Mouse (Mus musculus) embryonic facial prominence, embryonic 14.5 days (tissue): ENCODE data around the gene Mpv17. TPM values are rescaled to one million over a fixed set of nuclear protein-coding genes. Genes with fewer than 3 reads are reported as not detected.

Experiments used
- ATAC-seq: fragments of 200-750 bp; cut with Nextera tagmentation; 2 replicates; pipeline ENCODE4 v1.8.0; 2017; ENCODE audit warnings: low read depth, moderate number of reproducible peaks, moderate TSS enrichment
- DNase-seq: peaks from one replicate; pipeline ENCODE4 v3.0.0-alpha.2; 2015; ENCODE audit warnings: low spot score
- H3K27ac ChIP-seq: fragments of 300-500 bp; sonication (generic); replicated peaks from 2 replicates; pipeline ENCODE4 v1.5.1; 2014; ENCODE audit warnings: low read depth, mild to moderate bottlenecking, low read length, moderate library complexity
- H3K27me3 ChIP-seq: fragments of 300-500 bp; sonication (generic); replicated peaks from 2 replicates; pipeline ENCODE4 v1.6.1; 2014; ENCODE audit warnings: low read length; ENCODE audit not compliant: control insufficient read depth, insufficient read depth
- H3K36me3 ChIP-seq: fragments of 300-500 bp; sonication (generic); 2 replicates; pipeline ENCODE4 v1.6.1; 2014; ENCODE audit warnings: low read length, mixed read lengths; ENCODE audit not compliant: control insufficient read depth, insufficient read depth
- H3K4me1 ChIP-seq: fragments of 300-500 bp; sonication (generic); 2 replicates; pipeline ENCODE4 v1.6.1; 2014; ENCODE audit warnings: antibody characterized with exemption, low read length; ENCODE audit not compliant: control insufficient read depth, insufficient read depth
- H3K4me2 ChIP-seq: fragments of 300-500 bp; sonication (generic); 2 replicates; pipeline ENCODE4 v1.6.1; 2014; ENCODE audit warnings: low read depth, mild to moderate bottlenecking, low read length, moderate library complexity, mixed read lengths
- H3K4me3 ChIP-seq: fragments of 300-500 bp; sonication (generic); 2 replicates; pipeline ENCODE4 v1.5.1; 2014; ENCODE audit warnings: low read depth, mild to moderate bottlenecking, low read length
- H3K9ac ChIP-seq: fragments of 300-500 bp; sonication (generic); 2 replicates; pipeline ENCODE4 v1.6.1; 2014; ENCODE audit warnings: low read depth, mild to moderate bottlenecking, low read length, moderate library complexity, mixed read lengths
- H3K9me3 ChIP-seq: fragments of 300-500 bp; sonication (generic); 2 replicates; pipeline ENCODE4 v1.6.1; 2016; ENCODE audit warnings: low read length; ENCODE audit not compliant: control insufficient read depth
- WGBS: fragments of 180-500 bp; shearing (Covaris S2); extraction: QIAGEN DNeasy Blood & Tissue Kit; methylation state at CpG from one replicate; pipeline ENCODE4 v1.1.7; 2014; 5-methylcytosine and 5-hydroxymethylcytosine counted together
- polyA plus RNA-seq: library from polyadenylated mRNA; unstranded; fragments of >200 nt; fragmentation: Nextera tagmentation; extraction: Ambion mirVana; gene quantifications from 2 replicates; pipeline ENCODE4 v1.2.1, GENCODE M21; 2014

Gene Mpv17
- 47.7 and 54.6 TPM in 2 replicates for polyA plus RNA-seq

DNA sequence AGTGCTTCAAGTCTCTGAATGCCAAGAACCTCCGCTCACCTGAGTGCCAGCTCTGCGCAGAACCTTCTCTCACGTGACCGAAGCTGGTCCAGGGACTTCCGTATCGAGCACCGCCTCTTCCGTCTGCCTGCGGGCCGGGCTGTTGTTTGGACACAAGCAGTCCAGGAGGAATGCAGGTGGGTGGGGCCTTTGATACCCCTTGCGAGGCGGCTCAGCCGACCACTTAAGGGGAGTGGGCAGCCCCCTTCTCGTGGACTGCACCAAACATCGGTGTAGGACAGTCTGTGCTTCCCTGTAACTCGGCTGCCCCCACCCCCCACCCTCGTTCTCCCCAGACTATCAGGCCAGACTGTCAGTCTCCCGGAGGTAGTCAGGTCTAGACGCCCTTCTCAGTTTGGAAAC lies at the start of gene Mpv17:
Gene Mpv17, minus strand, starts transcription at position 100 of the 402 bp plus-strand sequence.
- H3K36me3 ChIP-seq = peaks cover 42% of the 10 kb centered on the region
- under 1% methylated on average over 19 of the region's 19 CpGs for WGBS
- no peaks in the 10 kb centered on the region for H3K9me3 ChIP-seq
- peak; percentile 95 for DNase-seq
- peak within 1 kb of the TSS; percentile 67 for H3K27ac ChIP-seq
- H3K4me2 ChIP-seq = peak within 1 kb of the TSS; percentile 53
- no peaks in the 10 kb centered on the region for H3K27me3 ChIP-seq
- H3K4me1 ChIP-seq = peaks cover 5% of the 10 kb centered on the region; the same call in 1 of the 2 replicates
- peak; percentile 96 for ATAC-seq
- peak within 1 kb of the TSS; percentile 67 for H3K9ac ChIP-seq
- H3K4me3 ChIP-seq = peak within 1 kb of the TSS; percentile 56

DNA sequence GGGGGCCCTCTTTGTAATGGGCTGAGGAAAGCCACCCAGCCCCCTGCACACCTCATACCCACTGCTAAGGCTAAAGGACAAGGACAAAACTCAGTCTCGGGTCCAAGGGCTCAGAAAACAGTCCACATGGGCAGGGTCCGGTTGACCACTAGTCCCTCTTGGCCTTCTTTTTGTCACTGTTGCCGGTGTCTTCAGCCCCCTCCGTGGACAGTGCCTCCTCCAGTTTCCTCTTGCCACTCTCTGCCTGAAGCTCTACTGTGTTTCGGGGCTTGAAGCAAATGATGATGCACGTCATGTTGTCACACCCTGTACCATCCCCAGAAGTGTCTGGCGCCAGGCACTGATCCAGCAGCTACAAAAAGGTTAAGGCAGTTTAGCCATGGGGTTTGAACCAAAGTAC lies 48.9 kb upstream of the Mpv17 start:
- Histone ChIP-seq H3K36me3 (peaks cover 80% of the 10 kb centered on the region), H3K27ac (peak overlapping the region; percentile 80), H3K4me2 (peak overlapping the region; percentile 74), H3K4me1 (peaks cover 4% of the 10 kb centered on the region; the same call in 1 of the 2 replicates), H3K9me3 (peaks cover 5% of the 10 kb centered on the region), H3K27me3 (no peaks in the 10 kb centered on the region), H3K9ac (peak overlapping the region; percentile 63; the same call in 1 of the 2 replicates), H3K4me3 (peak overlapping the region; percentile 86)
- WGBS = 76% methylated on average over 7 of the region's 7 CpGs
- ATAC-seq (no peak), DNase-seq (no peak)

DNA sequence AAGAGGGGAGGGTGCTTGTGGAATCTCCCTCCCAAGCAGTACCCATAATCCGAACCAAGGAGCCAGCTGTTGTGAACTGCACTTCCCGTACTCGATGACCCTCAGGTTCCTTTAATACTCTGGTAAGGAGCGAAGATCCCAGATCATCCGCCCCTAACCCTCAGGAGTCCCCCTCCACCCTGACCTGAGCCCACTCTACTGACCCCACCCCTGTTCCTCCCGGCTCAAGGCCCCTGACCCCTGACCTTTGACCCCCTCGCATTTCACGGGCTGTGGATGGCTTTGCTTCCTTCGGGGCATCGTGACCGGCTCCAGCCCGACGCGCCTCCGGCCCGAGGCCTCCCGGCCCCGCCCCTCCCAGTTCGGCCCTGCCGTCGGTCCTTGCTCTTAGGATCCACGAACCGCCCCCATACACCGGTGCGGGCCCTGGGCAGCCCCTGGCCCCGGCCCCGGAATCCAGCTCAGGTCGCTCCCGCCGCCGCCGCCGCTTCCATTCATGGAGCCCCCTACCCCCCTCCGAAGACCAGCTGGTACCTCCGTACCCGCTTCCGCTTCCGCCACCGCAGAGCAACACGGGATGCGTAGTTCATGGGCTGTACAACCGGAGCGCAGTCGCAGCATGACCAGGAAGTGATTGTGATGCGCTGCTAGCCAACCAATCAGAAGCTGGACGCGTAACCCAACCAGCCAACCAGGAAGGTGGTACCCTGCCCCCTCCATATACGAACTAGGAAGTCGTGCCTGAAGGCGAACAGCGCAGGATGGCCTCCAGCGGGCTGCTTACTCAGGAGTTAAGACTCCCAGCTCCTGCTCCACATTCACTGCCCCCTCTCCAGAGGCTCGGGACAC lies 47.9 kb upstream of the Mpv17 start, which contains the start of gene Zfp513:
Gene Zfp513, minus strand, starts transcription at position 562 of the 849 bp plus-strand sequence.
- H3K9me3 ChIP-seq = peaks cover 5% of the 10 kb centered on the region
- H3K27ac ChIP-seq = peak within 1 kb of the TSS; percentile 82
- H3K27me3 ChIP-seq = no peaks in the 10 kb centered on the region
- ATAC-seq (peak; percentile 98), DNase-seq (peak; percentile 99)
- peaks cover 82% of the 10 kb centered on the region for H3K36me3 ChIP-seq
- H3K9ac ChIP-seq = peak within 1 kb of the TSS; percentile 89
- peaks cover 4% of the 10 kb centered on the region; the same call in 1 of the 2 replicates for H3K4me1 ChIP-seq
- peak within 1 kb of the TSS; percentile 74 for H3K4me2 ChIP-seq
- under 1% methylated on average over 36 of the region's 53 CpGs for WGBS
- H3K4me3 ChIP-seq = peak within 1 kb of the TSS; percentile 86

DNA sequence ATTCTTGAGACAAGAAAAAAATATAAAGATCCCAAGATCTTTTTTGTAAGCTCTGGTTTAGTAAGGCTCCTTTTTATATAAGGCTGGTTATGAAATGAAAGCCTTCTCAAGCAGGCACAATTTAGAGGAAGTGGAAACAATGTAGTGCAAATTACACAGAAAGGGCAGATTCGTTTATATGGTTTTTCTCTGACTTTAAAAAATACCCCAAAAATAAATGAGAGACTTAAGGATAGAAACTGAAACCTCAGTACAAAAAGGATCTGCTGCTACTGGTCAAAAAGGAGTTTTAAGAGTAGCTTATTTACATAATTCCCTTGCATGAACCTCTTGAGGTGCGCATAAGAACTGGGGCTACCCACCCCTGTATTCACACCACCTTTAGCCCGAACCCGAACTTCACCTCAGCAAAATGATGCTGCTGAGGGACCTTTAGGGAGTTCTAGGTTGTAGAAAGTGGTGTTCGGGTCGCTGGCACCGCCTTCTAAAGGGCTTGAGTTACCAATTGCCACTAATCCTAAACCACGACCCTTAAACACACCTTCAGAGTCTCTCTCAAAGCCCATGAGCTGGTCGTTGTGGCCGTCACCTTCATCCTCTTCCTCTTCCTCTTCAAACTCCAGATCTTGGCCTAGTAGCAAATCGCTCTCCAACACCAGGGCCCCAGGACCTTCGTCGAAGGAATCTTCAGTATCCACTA lies 47.1 kb upstream of the Mpv17 start:
- DNase-seq = no peak
- Histone ChIP-seq H3K27ac (peak overlapping the region; percentile 82), H3K4me1 (peaks cover 4% of the 10 kb centered on the region; the same call in 1 of the 2 replicates), H3K9ac (peak overlapping the region; percentile 89), H3K4me3 (peak overlapping the region; percentile 86), H3K36me3 (peaks cover 82% of the 10 kb centered on the region), H3K27me3 (no peaks in the 10 kb centered on the region), H3K4me2 (peak overlapping the region; percentile 74), H3K9me3 (peaks cover 5% of the 10 kb centered on the region)
- 17% methylated on average over 13 of the region's 13 CpGs for WGBS
- ATAC-seq = no peak

DNA sequence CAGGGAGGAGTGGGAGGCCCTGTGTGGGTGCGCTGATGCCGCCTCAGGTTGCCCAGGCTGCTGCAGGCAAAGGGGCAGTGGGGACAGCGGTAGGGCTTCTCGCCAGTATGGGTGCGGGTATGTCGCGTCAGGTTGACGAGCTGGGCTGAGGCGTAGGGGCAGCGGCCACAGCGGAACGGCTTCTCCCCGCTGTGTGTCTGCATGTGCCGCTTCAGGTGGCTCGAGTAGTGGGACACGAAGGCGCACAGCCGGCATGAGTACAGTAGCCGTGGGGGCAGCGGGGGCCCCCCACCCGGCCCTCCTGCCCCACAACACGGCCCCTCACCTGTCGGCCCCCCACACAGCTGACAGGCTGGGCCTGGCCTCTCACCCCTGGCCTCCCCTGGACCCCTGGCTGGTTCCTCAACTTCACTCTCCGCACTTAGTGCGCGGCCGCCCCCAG lies 46.3 kb upstream of the Mpv17 start:
- Histone ChIP-seq H3K9ac (peak overlapping the region; percentile 89; the same call in 1 of the 2 replicates), H3K4me3 (peak overlapping the region; percentile 86; the same call in 1 of the 2 replicates), H3K4me2 (peak overlapping the region; percentile 74; the same call in 1 of the 2 replicates), H3K27ac (no peak overlapping the region), H3K4me1 (peaks cover 4% of the 10 kb centered on the region; the same call in 1 of the 2 replicates), H3K9me3 (peaks cover 5% of the 10 kb centered on the region), H3K36me3 (peaks cover 82% of the 10 kb centered on the region), H3K27me3 (no peaks in the 10 kb centered on the region)
- no peak for ATAC-seq
- WGBS = 85% methylated on average over 27 of the region's 27 CpGs
- no peak for DNase-seq

DNA sequence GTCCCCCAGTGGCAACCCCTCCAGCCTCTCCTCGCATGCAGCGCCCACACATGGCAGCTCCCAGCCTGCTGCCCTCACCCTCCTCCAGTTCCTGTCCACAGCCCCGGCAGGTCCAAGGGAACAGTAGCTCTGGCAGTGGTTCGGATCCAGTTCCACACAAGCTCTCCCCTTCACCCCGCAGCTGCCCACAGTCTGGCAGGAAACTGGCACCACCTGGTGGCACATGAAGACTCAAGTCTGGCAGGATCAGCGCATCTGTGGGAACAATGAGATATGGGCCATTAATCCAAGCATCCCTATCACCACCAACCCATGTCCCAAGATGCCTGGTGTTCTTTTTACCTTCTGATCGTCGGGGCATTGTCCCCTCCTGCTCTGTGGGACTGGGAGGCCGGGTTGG lies 45.8 kb upstream of the Mpv17 start:
- Histone ChIP-seq H3K9me3 (peaks cover 5% of the 10 kb centered on the region), H3K4me3 (no peak overlapping the region), H3K36me3 (peaks cover 82% of the 10 kb centered on the region), H3K27ac (no peak overlapping the region), H3K9ac (no peak overlapping the region), H3K4me1 (peaks cover 4% of the 10 kb centered on the region; the same call in 1 of the 2 replicates), H3K27me3 (no peaks in the 10 kb centered on the region), H3K4me2 (no peak overlapping the region)
- DNase-seq (no peak), ATAC-seq (no peak)
- WGBS = 84% methylated on average over 7 of the region's 9 CpGs

DNA sequence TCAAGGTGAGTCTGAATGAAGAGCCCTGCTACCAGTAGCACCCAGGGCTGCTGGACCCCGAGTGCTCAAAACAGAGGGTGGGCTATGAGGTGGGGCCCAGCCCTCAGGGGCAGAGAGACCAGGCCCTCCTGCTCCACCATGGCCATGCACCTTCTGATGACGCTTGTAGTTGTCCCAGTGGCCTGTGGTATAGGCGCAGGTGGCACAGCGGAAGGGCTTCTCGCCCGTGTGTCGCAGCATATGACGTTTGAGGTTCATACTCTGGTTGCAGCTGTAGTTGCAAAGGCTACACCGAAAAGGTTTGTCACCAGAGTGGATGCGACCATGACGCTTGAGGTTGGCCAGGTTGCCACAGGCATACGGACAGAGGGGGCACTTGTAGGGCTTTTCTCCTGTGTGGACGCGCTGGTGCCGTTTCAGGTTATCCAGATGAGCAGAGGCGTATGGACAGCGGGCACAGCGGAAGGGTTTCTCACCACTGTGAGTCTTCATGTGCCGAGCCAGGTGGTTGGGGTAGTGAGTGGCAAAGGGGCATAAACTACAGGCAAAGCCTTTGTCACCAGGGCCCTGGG lies 45.4 kb upstream of the Mpv17 start:
- DNase-seq = no peak
- no peak overlapping the region for H3K27ac ChIP-seq
- H3K9ac ChIP-seq = no peak overlapping the region
- H3K4me1 ChIP-seq = peaks cover 4% of the 10 kb centered on the region; the same call in 1 of the 2 replicates
- H3K9me3 ChIP-seq = peaks cover 5% of the 10 kb centered on the region
- H3K36me3 ChIP-seq = peaks cover 82% of the 10 kb centered on the region
- H3K27me3 ChIP-seq = no peaks in the 10 kb centered on the region
- no peak overlapping the region for H3K4me3 ChIP-seq
- 91% methylated on average over 19 of the region's 19 CpGs for WGBS
- H3K4me2 ChIP-seq = no peak overlapping the region
- ATAC-seq = no peak
